Mouse (Mus musculus): ENCODE measurements around the gene Ptms. TPM values are rescaled to one million over a fixed set of nuclear protein-coding genes. Genes with fewer than 3 reads are reported as not detected.
A peak's percentile ranks its signal among the peaks of the same experiment; 100 is the strongest.

Ptms gene
- polyA plus RNA-seq, 1 experiment: 2.6 TPM

GRCm38 (mm10) chr6:124932314-124932695 lies 12.4 kb upstream of the Ptms start:
- Histone ChIP-seq H3K4me3 (replicated peaks) (peak overlapping the region; percentile 97), H3K36me3 (ENCODE audit: control insufficient read depth) (peaks cover 47% of the 10 kb centered on the region), H3K27me3 (ENCODE audit: control insufficient read depth) (no peaks in the 10 kb centered on the region), H3K4me1 (ENCODE audit: control insufficient read depth) (peaks cover 31% of the 10 kb centered on the region), H3K9me3 (ENCODE audit: control insufficient read depth, low read length) (no peaks in the 10 kb centered on the region)
- no peak for TF ChIP-seq GATA1 (IDR thresholded peaks at IDR 0.05; ENCODE audit: low read length)

- Histone ChIP-seq H3K36me3 (ENCODE audit: control insufficient read depth) (peaks cover 43% of the 10 kb centered on the region), H3K4me3 (replicated peaks) (peak overlapping the region; percentile 97), H3K4me1 (ENCODE audit: control insufficient read depth) (peaks cover 31% of the 10 kb centered on the region), H3K9me3 (ENCODE audit: control insufficient read depth, low read length) (no peaks in the 10 kb centered on the region), H3K27me3 (ENCODE audit: control insufficient read depth) (no peaks in the 10 kb centered on the region)
- TF ChIP-seq TAL1 (IDR thresholded peaks at IDR 0.05; ENCODE audit: low read length): no peak
- TF ChIP-seq GATA1 (IDR thresholded peaks at IDR 0.05; ENCODE audit: low read length): no peak
Measured at GRCm38 (mm10) chr6:124931525-124932313, 11.8 kb upstream of the Ptms start.

GRCm38 (mm10) chr6:124930754-124931524 lies 11.0 kb upstream of the Ptms start, which contains the start of gene Mlf2:
Mlf2 (plus strand) TSS chr6:124931386.
- TF ChIP-seq TAL1 (IDR thresholded peaks at IDR 0.05; ENCODE audit: low read length) (no peak), GATA1 (IDR thresholded peaks at IDR 0.05; ENCODE audit: low read length) (no peak)
- Histone ChIP-seq H3K27me3 (ENCODE audit: control insufficient read depth) (peaks cover 2% of the 10 kb centered on the region; the same call in 1 of the 2 replicates), H3K4me3 (replicated peaks) (peak within 1 kb of the TSS; percentile 97), H3K36me3 (ENCODE audit: control insufficient read depth) (peaks cover 35% of the 10 kb centered on the region), H3K9me3 (ENCODE audit: control insufficient read depth, low read length) (no peaks in the 10 kb centered on the region), H3K4me1 (ENCODE audit: control insufficient read depth) (peaks cover 31% of the 10 kb centered on the region)

- H3K9me3 ChIP-seq (ENCODE audit: control insufficient read depth, low read length): no peaks in the 10 kb centered on the region
- TF ChIP-seq GATA1 (IDR thresholded peaks at IDR 0.05; ENCODE audit: low read length): no peak
- TF ChIP-seq TAL1 (IDR thresholded peaks at IDR 0.05; ENCODE audit: low read length): no peak
- H3K27me3 ChIP-seq (ENCODE audit: control insufficient read depth): peaks cover 8% of the 10 kb centered on the region
- peak overlapping the region; percentile 97 for H3K4me3 ChIP-seq (replicated peaks)
- peaks cover 31% of the 10 kb centered on the region for H3K4me1 ChIP-seq (ENCODE audit: control insufficient read depth)
- peaks cover 28% of the 10 kb centered on the region for H3K36me3 ChIP-seq (ENCODE audit: control insufficient read depth)
Measured at GRCm38 (mm10) chr6:124930231-124930630, 10.3 kb upstream of the Ptms start.

GRCm38 (mm10) chr6:124925941-124926340 lies 6.0 kb upstream of the Ptms start:
- TF ChIP-seq GATA1 (IDR thresholded peaks at IDR 0.05; ENCODE audit: low read length) (no peak), TAL1 (IDR thresholded peaks at IDR 0.05; ENCODE audit: low read length) (no peak)

GRCm38 (mm10) chr6:124925173-124925793 lies 5.4 kb upstream of the Ptms start:
- Histone ChIP-seq H3K36me3 (ENCODE audit: control insufficient read depth) (no peaks in the 10 kb centered on the region), H3K27me3 (ENCODE audit: control insufficient read depth) (peaks cover 37% of the 10 kb centered on the region), H3K4me1 (ENCODE audit: control insufficient read depth) (peaks cover 7% of the 10 kb centered on the region), H3K4me3 (replicated peaks) (no peak overlapping the region), H3K9me3 (ENCODE audit: control insufficient read depth, low read length) (no peaks in the 10 kb centered on the region)
- TF ChIP-seq GATA1 (IDR thresholded peaks at IDR 0.05; ENCODE audit: low read length) (no peak), TAL1 (IDR thresholded peaks at IDR 0.05; ENCODE audit: low read length) (no peak)

More at GRCm38 (mm10) chr6:124925941-124926340, 6.0 kb upstream of the Ptms start:
- peaks cover 13% of the 10 kb centered on the region for H3K4me1 ChIP-seq (ENCODE audit: control insufficient read depth)
- no peaks in the 10 kb centered on the region for H3K36me3 ChIP-seq (ENCODE audit: control insufficient read depth)
- no peaks in the 10 kb centered on the region for H3K9me3 ChIP-seq (ENCODE audit: control insufficient read depth, low read length)
- H3K27me3 ChIP-seq (ENCODE audit: control insufficient read depth): peaks cover 31% of the 10 kb centered on the region
- no peak overlapping the region for H3K4me3 ChIP-seq (replicated peaks)

- Histone ChIP-seq H3K9me3 (ENCODE audit: control insufficient read depth, low read length) (peaks cover 5% of the 10 kb centered on the region; the same call in 1 of the 2 replicates), H3K4me1 (ENCODE audit: control insufficient read depth) (peaks cover 16% of the 10 kb centered on the region), H3K4me3 (replicated peaks) (no peak overlapping the region), H3K36me3 (ENCODE audit: control insufficient read depth) (no peaks in the 10 kb centered on the region), H3K27me3 (ENCODE audit: control insufficient read depth) (peaks cover 75% of the 10 kb centered on the region)
- no peak for TF ChIP-seq TAL1 (IDR thresholded peaks at IDR 0.05; ENCODE audit: low read length)
- no peak for TF ChIP-seq GATA1 (IDR thresholded peaks at IDR 0.05; ENCODE audit: low read length)
Measured at GRCm38 (mm10) chr6:124921539-124921938, 1.6 kb upstream of the Ptms start.

- no peak for TF ChIP-seq TAL1 (IDR thresholded peaks at IDR 0.05; ENCODE audit: low read length)
- TF ChIP-seq GATA1 (IDR thresholded peaks at IDR 0.05; ENCODE audit: low read length): no peak
- no peaks in the 10 kb centered on the region for H3K36me3 ChIP-seq (ENCODE audit: control insufficient read depth)
- H3K9me3 ChIP-seq (ENCODE audit: control insufficient read depth, low read length): peaks cover 9% of the 10 kb centered on the region; the same call in 1 of the 2 replicates
- H3K27me3 ChIP-seq (ENCODE audit: control insufficient read depth): peaks cover 80% of the 10 kb centered on the region
- peaks cover 19% of the 10 kb centered on the region for H3K4me1 ChIP-seq (ENCODE audit: control insufficient read depth)
- no peak overlapping the region for H3K4me3 ChIP-seq (replicated peaks)
Measured at GRCm38 (mm10) chr6:124920318-124921085, 599 bp upstream of the Ptms start.
